Mouse (Mus musculus) MEL (cell line): ENCODE measurements around the gene Tmem179b.
A peak's percentile ranks its signal among the peaks of the same experiment; 100 is the strongest.

ENCODE experiments used
- CTCF ChIP-seq, 3 experiments: IDR thresholded peaks in 2 of 3; conservative IDR thresholded peaks in 1 of 3; 2 replicates each; pipeline ENCODE4 v1.5.1; 2011 to 2012; ENCODE audit warnings: low read length in 3 of 3, low read depth in 2 of 3, mild to moderate bottlenecking in 2 of 3, improper control_type of control experiment in 1 of 3, inconsistent platforms in 1 of 3, mixed read lengths in 1 of 3, moderate library complexity in 1 of 3; ENCODE audit not compliant: control insufficient read depth in 1 of 3, insufficient read depth in 1 of 3, poor library complexity in 1 of 3, severe bottlenecking in 1 of 3
- E2F4 ChIP-seq: IDR thresholded peaks from 2 replicates; pipeline ENCODE4 v1.6.1; 2011; ENCODE audit warnings: low read depth, low read length, improper control_type of control experiment, borderline replicate concordance
- EP300 ChIP-seq, 2 experiments: IDR thresholded peaks; 2 replicates each; pipeline ENCODE4 v1.6.1; 2011; ENCODE audit warnings: improper control_type of control experiment in 2 of 2, low read length in 2 of 2, low read depth in 1 of 2, mild to moderate bottlenecking in 1 of 2
- GABPA ChIP-seq: IDR thresholded peaks from 2 replicates; pipeline ENCODE4 v1.6.1; 2012; ENCODE audit warnings: low read depth, mild to moderate bottlenecking, inconsistent platforms, low read length, improper control_type of control experiment, moderate library complexity
- KAT2A ChIP-seq: conservative IDR thresholded peaks from 2 replicates; pipeline ENCODE4 v1.6.1; 2012; ENCODE audit warnings: low read depth, low read length, improper control_type of control experiment, inconsistent platforms
- MAFK ChIP-seq: IDR thresholded peaks from 2 replicates; pipeline ENCODE4 v1.6.1; 2011; ENCODE audit warnings: low read depth, mild to moderate bottlenecking, low read length, improper control_type of control experiment, borderline replicate concordance
- MAX ChIP-seq: IDR thresholded peaks from 2 replicates; pipeline ENCODE4 v1.6.1; 2011; ENCODE audit warnings: low read length, improper control_type of control experiment
- POLR2A ChIP-seq, 2 experiments: IDR thresholded peaks; 2 replicates each; pipeline ENCODE4 v1.6.1; 2011 to 2012; ENCODE audit warnings: low read length in 2 of 2, mild to moderate bottlenecking in 2 of 2, control low read depth in 1 of 2, improper control_type of control experiment in 1 of 2, low read depth in 1 of 2, moderate library complexity in 1 of 2; ENCODE audit not compliant: control insufficient read depth in 1 of 2, insufficient read depth in 1 of 2, poor library complexity in 1 of 2
- SMC3 ChIP-seq: IDR thresholded peaks from 2 replicates; pipeline ENCODE4 v1.6.1; 2011; ENCODE audit warnings: low read depth, low read length, improper control_type of control experiment
- TAL1 ChIP-seq: IDR thresholded peaks from 2 replicates; pipeline ENCODE4 v1.6.1; 2012; ENCODE audit warnings: mild to moderate bottlenecking, inconsistent platforms, low read length, moderate library complexity, mixed read lengths
- UBTF ChIP-seq: IDR thresholded peaks from 2 replicates; pipeline ENCODE4 v1.6.1; 2012; ENCODE audit warnings: low read depth, mild to moderate bottlenecking, inconsistent platforms, low read length, improper control_type of control experiment, moderate library complexity, borderline replicate concordance; ENCODE audit not compliant: insufficient read depth
- USF1 ChIP-seq: IDR thresholded peaks from 2 replicates; pipeline ENCODE4 v1.6.1; 2014; ENCODE audit warnings: low read depth, mild to moderate bottlenecking, inconsistent platforms, low read length, improper control_type of control experiment, moderate library complexity

- TF ChIP-seq GABPA (no peak), MAFK (peak; percentile 41; the same call in 1 of the 2 replicates), EP300 (IDR thresholded peaks at IDR 0.05; ENCODE audit: low read depth in 1 of 2, low read length in 2 of 2) (0 out of 4 replicates have a peak, but pooled peaks of 1 of the 2 experiments have one; percentile 14), MAX (no peak), KAT2A (no peak; the same call in 1 of the 2 replicates), CTCF (IDR thresholded peaks at IDR 0.05 in 2 of 3, conservative IDR thresholded peaks at IDR 0.05 in 1 of 3; ENCODE audit: control insufficient read depth in 1 of 3, insufficient read depth in 1 of 3, low read depth in 2 of 3, low read length in 3 of 3, poor library complexity in 1 of 3, severe bottlenecking in 1 of 3) (no peak), POLR2A (IDR thresholded peaks at IDR 0.05; ENCODE audit: control insufficient read depth in 1 of 2, insufficient read depth in 1 of 2, low read depth in 1 of 2, low read length in 2 of 2, poor library complexity in 1 of 2) (peak; percentile 15 to 31; a peak in 1 of 4 replicates), USF1 (no peak), TAL1 (no peak), UBTF (no peak), E2F4 (no peak), SMC3 (peak; percentile 10)
Observed at GRCm38 (mm10) chr19:8725081-8725613, 49.1 kb downstream of the Tmem179b start.
